Mouse (Mus musculus) midbrain, embryonic 11.5 days (tissue): ENCODE results near the gene Cdk19. TPM values are rescaled to one million over a fixed set of nuclear protein-coding genes. Genes with fewer than 3 reads are reported as not detected.
"Not testable (repeated sequence)": the region's sequence is repeated elsewhere in the genome, so short reads cannot be mapped to it uniquely, and the experiment has no call there.

ENCODE experiments used
- ATAC-seq: fragments of 200-750 bp; cut with Nextera tagmentation; 2 replicates; pipeline ENCODE4 v1.8.0; 2017; ENCODE audit warnings: moderate TSS enrichment, moderate library complexity; ENCODE audit not compliant: low FRiP score
- DNase-seq: peaks from one replicate; pipeline ENCODE4 v3.0.0; 2015; ENCODE audit warnings: low spot score; ENCODE audit errors: missing footprints
- H3K27ac ChIP-seq: fragments of 300-500 bp; sonication (generic); 2 replicates; pipeline ENCODE4 v1.5.1; 2014; ENCODE audit warnings: low read depth, low read length
- H3K27me3 ChIP-seq: fragments of 300-500 bp; sonication (generic); 2 replicates; pipeline ENCODE4 v1.6.1; 2014; ENCODE audit warnings: mild to moderate bottlenecking, low read length, moderate library complexity, mixed read lengths; ENCODE audit not compliant: control insufficient read depth, insufficient read depth
- H3K36me3 ChIP-seq: fragments of 300-500 bp; sonication (generic); 2 replicates; pipeline ENCODE4 v1.6.1; 2014; ENCODE audit warnings: mild to moderate bottlenecking, low read length, moderate library complexity, mixed read lengths; ENCODE audit not compliant: control insufficient read depth, insufficient read depth
- H3K4me1 ChIP-seq: fragments of 300-500 bp; sonication (generic); 2 replicates; pipeline ENCODE4 v1.6.1; 2014; ENCODE audit warnings: low read length; ENCODE audit not compliant: control insufficient read depth, insufficient read depth
- H3K4me2 ChIP-seq: fragments of 300-500 bp; sonication (generic); 2 replicates; pipeline ENCODE4 v1.6.1; 2014; ENCODE audit warnings: mild to moderate bottlenecking, moderate library complexity
- H3K4me3 ChIP-seq: fragments of 300-500 bp; sonication (generic); 2 replicates; pipeline ENCODE4 v1.5.1; 2014; ENCODE audit warnings: low read depth, low read length
- H3K9ac ChIP-seq: fragments of 300-500 bp; sonication (generic); 2 replicates; pipeline ENCODE4 v1.6.1; 2014; ENCODE audit warnings: low read length
- H3K9me3 ChIP-seq: fragments of 300-500 bp; sonication (generic); 2 replicates; pipeline ENCODE4 v1.6.1; 2016; ENCODE audit warnings: low read length; ENCODE audit not compliant: control insufficient read depth
- WGBS: fragments of 180-500 bp; shearing (Covaris S2); extraction: QIAGEN DNeasy Blood & Tissue Kit; methylation state at CpG from one replicate; pipeline ENCODE4 v1.1.7; 2014; 5-methylcytosine and 5-hydroxymethylcytosine counted together
- polyA plus RNA-seq: library from polyadenylated mRNA; unstranded; fragments of >200 nt; fragmentation: Nextera tagmentation; extraction: Ambion mirVana; gene quantifications from 2 replicates; pipeline ENCODE4 v1.2.1, GENCODE M21; 2014

Cdk19 gene
- polyA plus RNA-seq = 7.3 and 8.6 TPM in 2 replicates

GRCm38 (mm10) chr10:40339351-40339964 is at the start of gene Cdk19:
Cdk19 (plus strand) TSS chr10:40339564.
- no peak for ATAC-seq
- Histone ChIP-seq H3K27me3 (no peaks in the 10 kb centered on the region), H3K4me2 (no peak within 1 kb of the TSS), H3K4me1 (peaks cover 2% of the 10 kb centered on the region; the same call in 1 of the 2 replicates), H3K9ac (no peak within 1 kb of the TSS), H3K4me3 (no peak within 1 kb of the TSS), H3K27ac (no peak within 1 kb of the TSS), H3K36me3 (no peaks in the 10 kb centered on the region), H3K9me3 (no peaks in the 10 kb centered on the region; the same call in 1 of the 2 replicates)
- 46% methylated on average over 13 of the region's 13 CpGs for WGBS
- no peak for DNase-seq

GRCm38 (mm10) chr10:40292640-40293039 is 46.7 kb upstream of the Cdk19 start:
- Histone ChIP-seq H3K27ac (no peak overlapping the region), H3K9ac (no peak overlapping the region), H3K4me1 (no peaks in the 10 kb centered on the region), H3K27me3 (no peaks in the 10 kb centered on the region), H3K4me3 (no peak overlapping the region), H3K4me2 (no peak overlapping the region), H3K36me3 (peaks cover 11% of the 10 kb centered on the region; the same call in 1 of the 2 replicates), H3K9me3 (no peaks in the 10 kb centered on the region)
- 95% methylated on average over 6 of the region's 6 CpGs for whole genome bisulfite sequencing
- ATAC-seq (no peak), DNase-seq (no peak)

DNA sequence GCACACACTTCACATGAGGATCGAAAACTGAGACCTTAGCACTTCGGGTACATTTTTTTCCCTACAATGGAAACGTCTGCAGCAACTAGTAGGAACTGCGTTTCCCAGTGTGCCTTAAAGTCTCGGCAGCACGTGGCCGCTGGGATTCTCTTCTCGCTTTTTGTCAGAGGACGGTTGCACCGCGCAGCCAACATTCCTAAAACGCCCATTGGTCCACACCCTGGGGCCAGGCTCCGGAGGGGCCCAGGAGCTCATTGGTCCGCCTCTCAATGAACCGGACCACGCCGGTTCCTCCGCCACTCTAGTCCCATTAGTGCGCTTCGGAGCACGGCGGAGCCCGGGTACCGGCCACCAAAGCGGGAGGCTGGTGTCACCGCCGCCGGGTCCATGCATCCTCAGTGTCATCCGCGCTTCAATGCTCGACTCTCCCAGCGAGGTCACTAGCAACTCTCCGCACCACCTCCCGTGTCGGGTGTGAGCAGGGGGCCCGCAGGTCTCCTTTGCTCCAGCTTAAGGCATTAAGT is 38.7 kb upstream of the Cdk19 start:
- DNase-seq (peak; percentile 98), ATAC-seq (peak; percentile 85)
- Histone ChIP-seq H3K9me3 (no peaks in the 10 kb centered on the region), H3K4me2 (peak overlapping the region; percentile 81), H3K27me3 (no peaks in the 10 kb centered on the region), H3K9ac (peak overlapping the region; percentile 97), H3K27ac (peak overlapping the region; percentile 20), H3K4me1 (peaks cover 14% of the 10 kb centered on the region), H3K36me3 (no peaks in the 10 kb centered on the region), H3K4me3 (peak overlapping the region; percentile 99)
- WGBS = under 1% methylated on average over 36 of the region's 36 CpGs

GRCm38 (mm10) chr10:40301181-40302075 is 37.9 kb upstream of the Cdk19 start:
- not testable (repeated sequence) for H3K36me3 ChIP-seq, H3K9me3 ChIP-seq, H3K27me3 ChIP-seq
- H3K4me1 ChIP-seq = peaks cover 14% of the 10 kb centered on the region
- DNase-seq = peak; percentile 95
- WGBS = under 1% methylated on average over 61 of the region's 91 CpGs
- H3K9ac ChIP-seq = peak overlapping the region; percentile 97
- ATAC-seq = peak; percentile 40
- H3K27ac ChIP-seq = peak overlapping the region; percentile 20
- peak overlapping the region; percentile 81 for H3K4me2 ChIP-seq
- H3K4me3 ChIP-seq = peak overlapping the region; percentile 99

- DNase-seq (peak; percentile 100), ATAC-seq (peak; percentile 97)
- peak within 1 kb of the TSS; percentile 99 for H3K4me3 ChIP-seq
- no peaks in the 10 kb centered on the region for H3K36me3 ChIP-seq
- peak within 1 kb of the TSS; percentile 81 for H3K4me2 ChIP-seq
- H3K27me3 ChIP-seq = no peaks in the 10 kb centered on the region
- peak within 1 kb of the TSS; percentile 98 for H3K27ac ChIP-seq
- under 1% methylated on average over 55 of the region's 55 CpGs for WGBS
- H3K9ac ChIP-seq = peak within 1 kb of the TSS; percentile 97
- H3K9me3 ChIP-seq = peaks cover 8% of the 10 kb centered on the region; the same call in 1 of the 2 replicates
- H3K4me1 ChIP-seq = peaks cover 14% of the 10 kb centered on the region
Observed at GRCm38 (mm10) chr10:40302140-40302985, 37.0 kb upstream of the Cdk19 start, which contains the start of gene Amd1. Amd1 (minus strand) TSS chr10:40302186.

DNA sequence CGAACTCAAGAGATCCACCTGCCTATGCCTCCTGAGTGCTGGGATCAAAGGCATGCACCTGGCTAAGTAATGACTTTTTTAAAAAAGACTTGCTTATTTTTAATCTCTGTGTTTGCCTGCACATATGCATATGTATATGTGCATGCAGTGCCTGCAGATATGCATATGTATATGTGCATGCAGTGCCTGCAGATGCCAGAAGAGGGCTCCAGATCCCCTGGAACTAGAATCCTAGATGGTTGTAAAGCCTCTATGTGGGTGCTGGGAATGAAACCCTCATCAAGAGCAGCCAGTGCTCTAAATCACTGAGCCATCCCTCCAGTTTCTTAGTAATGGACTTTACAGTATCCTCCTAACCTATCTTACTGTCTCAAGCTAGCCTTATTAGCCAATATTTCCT is 33.4 kb upstream of the Cdk19 start:
- H3K4me2 ChIP-seq = no peak overlapping the region
- no peaks in the 10 kb centered on the region for H3K4me1 ChIP-seq
- DNase-seq = no peak
- H3K27ac ChIP-seq = no peak overlapping the region
- H3K27me3 ChIP-seq = no peaks in the 10 kb centered on the region
- H3K4me3 ChIP-seq = no peak overlapping the region
- 97% methylated on average over 1 of the region's 1 CpGs for WGBS
- no peak for ATAC-seq
- H3K9ac ChIP-seq = no peak overlapping the region
- peaks cover 8% of the 10 kb centered on the region; the same call in 1 of the 2 replicates for H3K9me3 ChIP-seq
- H3K36me3 ChIP-seq = no peaks in the 10 kb centered on the region

DNA sequence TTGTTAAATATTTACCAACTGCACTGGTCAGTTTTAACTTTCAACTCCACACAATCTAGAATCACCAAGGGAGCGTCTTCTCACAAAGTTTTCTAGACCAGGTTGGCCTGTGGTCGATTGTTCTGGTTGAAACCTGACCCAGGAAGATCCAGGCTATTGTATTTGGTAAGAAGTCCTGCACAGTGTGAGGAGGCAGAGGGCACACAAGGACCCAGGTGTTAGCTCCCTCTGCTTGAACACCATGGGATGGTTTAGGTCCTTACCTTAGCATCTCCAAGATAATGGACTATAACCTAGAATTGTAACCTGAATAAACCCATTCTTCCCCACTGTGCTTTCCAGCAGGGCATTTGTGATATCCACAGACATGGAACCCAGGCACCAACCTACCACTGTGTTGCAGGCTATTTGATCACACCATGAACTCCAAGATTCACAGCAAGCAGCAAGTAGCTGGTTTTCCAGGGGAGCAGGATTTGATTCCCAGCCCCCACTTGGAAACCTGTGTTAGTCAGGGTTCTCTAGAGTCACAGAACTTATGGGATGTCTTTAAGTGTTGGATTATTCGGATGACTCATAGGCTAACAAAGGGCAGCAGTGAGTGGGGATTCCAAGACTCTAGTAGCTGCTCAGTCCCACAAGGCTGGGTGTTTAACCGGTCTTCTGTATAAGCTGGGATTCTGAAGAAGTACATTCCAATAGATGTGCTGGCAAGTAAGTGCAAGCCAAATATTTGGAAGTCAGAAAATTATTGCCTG is 31.4 kb upstream of the Cdk19 start:
- no peaks in the 10 kb centered on the region for H3K4me1 ChIP-seq
- H3K27ac ChIP-seq = no peak overlapping the region
- no peaks in the 10 kb centered on the region for H3K27me3 ChIP-seq
- whole genome bisulfite sequencing = 59% methylated on average over 4 of the region's 4 CpGs
- no peak overlapping the region for H3K9ac ChIP-seq
- ATAC-seq (no peak), DNase-seq (no peak)
- no peak overlapping the region for H3K4me2 ChIP-seq
- H3K9me3 ChIP-seq = peaks cover 8% of the 10 kb centered on the region; the same call in 1 of the 2 replicates
- no peaks in the 10 kb centered on the region for H3K36me3 ChIP-seq
- H3K4me3 ChIP-seq = no peak overlapping the region
